Mouse (Mus musculus) midbrain, embryonic 14.5 days (tissue): ENCODE results near the gene 1700001C19Rik. TPM values are rescaled to one million over a fixed set of nuclear protein-coding genes. Genes with fewer than 3 reads are reported as not detected.

Experiments
- ATAC-seq: fragments of 200-750 bp; cut with Nextera tagmentation; 2 replicates; pipeline ENCODE4 v1.8.0; 2017; ENCODE audit warnings: moderate number of reproducible peaks, moderate library complexity; ENCODE audit not compliant: low FRiP score, low TSS enrichment
- DNase-seq: peaks from one replicate; pipeline ENCODE4 v3.0.0-alpha.2; 2015
- H3K27ac ChIP-seq: fragments of 300-500 bp; sonication (generic); replicated peaks from 2 replicates; pipeline ENCODE4 v1.5.1; 2014; ENCODE audit warnings: mild to moderate bottlenecking, low read depth, low read length, moderate library complexity
- H3K27me3 ChIP-seq: fragments of 300-500 bp; sonication (generic); 2 replicates; pipeline ENCODE4 v1.6.1; 2014; ENCODE audit warnings: low read length, control low read depth, mixed read lengths; ENCODE audit not compliant: control insufficient read depth, insufficient read depth
- H3K36me3 ChIP-seq: fragments of 300-500 bp; sonication (generic); 2 replicates; pipeline ENCODE4 v1.6.1; 2014; ENCODE audit warnings: low read length, control low read depth; ENCODE audit not compliant: control insufficient read depth, insufficient read depth
- H3K4me1 ChIP-seq: fragments of 300-500 bp; sonication (generic); 2 replicates; pipeline ENCODE4 v1.6.1; 2014; ENCODE audit warnings: mild to moderate bottlenecking, antibody characterized with exemption, low read length, control low read depth; ENCODE audit not compliant: control insufficient read depth, insufficient read depth
- H3K4me2 ChIP-seq: fragments of 300-500 bp; sonication (generic); 2 replicates; pipeline ENCODE4 v1.6.1; 2014; ENCODE audit warnings: mild to moderate bottlenecking, low read length, moderate library complexity
- H3K4me3 ChIP-seq: fragments of 300-500 bp; sonication (generic); replicated peaks from 2 replicates; pipeline ENCODE4 v1.5.1; 2014; ENCODE audit warnings: low read depth, low read length
- H3K9ac ChIP-seq: fragments of 300-500 bp; sonication (generic); replicated peaks from 2 replicates; pipeline ENCODE4 v1.6.1; 2014; ENCODE audit warnings: mild to moderate bottlenecking, low read length, moderate library complexity
- H3K9me3 ChIP-seq: fragments of 300-500 bp; sonication (generic); 2 replicates; pipeline ENCODE4 v1.6.1; 2016; ENCODE audit warnings: low read length, control low read depth, mixed read lengths; ENCODE audit not compliant: control insufficient read depth
- WGBS: fragments of 180-500 bp; shearing (Covaris S2); extraction: QIAGEN DNeasy Blood & Tissue Kit; methylation state at CpG from one replicate; pipeline ENCODE4 v1.1.7; 2014; 5-methylcytosine and 5-hydroxymethylcytosine counted together
- polyA plus RNA-seq: library from polyadenylated mRNA; unstranded; fragments of >200 nt; fragmentation: Nextera tagmentation; extraction: Ambion mirVana; gene quantifications from 2 replicates; pipeline ENCODE4 v1.2.1, GENCODE M21; 2014

1700001C19Rik gene
- polyA plus RNA-seq, result 0.72 and 0.76 TPM in 2 replicates

DNA sequence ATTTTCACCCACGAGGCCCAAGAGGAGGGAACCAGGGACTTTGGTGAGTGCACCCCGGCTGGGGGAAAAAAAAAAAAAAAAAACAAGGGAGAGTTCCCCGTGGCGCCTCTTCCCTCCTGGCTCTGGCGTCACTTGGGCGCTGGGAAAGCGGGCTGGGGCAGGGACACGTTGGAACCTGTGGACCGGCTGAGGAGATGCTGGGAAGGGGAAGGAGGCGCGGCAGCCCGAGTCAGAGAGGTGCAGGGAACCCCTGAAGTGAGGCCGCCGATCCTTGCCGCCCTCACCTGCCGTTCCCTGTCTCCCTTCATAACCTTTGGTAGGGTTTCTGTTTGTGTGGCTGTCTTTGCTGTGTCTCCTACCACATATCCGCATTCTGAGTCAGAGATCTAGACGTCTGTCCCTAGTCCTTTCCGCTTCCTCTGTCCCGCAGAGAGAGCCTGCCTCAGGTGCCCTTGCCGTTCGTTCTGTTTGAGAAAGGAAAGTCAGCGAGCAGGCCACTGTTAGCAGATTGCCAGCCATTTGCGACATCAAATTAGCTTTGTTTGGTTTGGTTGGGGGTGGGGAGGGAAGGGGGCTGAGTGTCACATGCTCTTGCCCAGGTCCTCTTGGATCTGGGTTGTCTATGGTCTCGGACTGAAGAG lies at the start of gene 1700001C19Rik:
Gene 1700001C19Rik (minus strand): TSS at position 470 of the 641 bp plus-strand sequence.
- H3K27ac ChIP-seq, result no peak within 1 kb of the TSS
- peaks cover 25% of the 10 kb centered on the region for H3K27me3 ChIP-seq
- WGBS, result 4% methylated on average over 25 of the region's 25 CpGs
- H3K4me3 ChIP-seq, result peak within 1 kb of the TSS; percentile 37
- peak within 1 kb of the TSS; percentile 42 for H3K9ac ChIP-seq
- H3K4me1 ChIP-seq, result 0 out of 2 replicates have a peak, but pooled peaks cover 14% of the 10 kb centered on the region
- DNase-seq (no peak), ATAC-seq (no peak)
- H3K4me2 ChIP-seq, result peak within 1 kb of the TSS; percentile 67
- H3K9me3 ChIP-seq, result no peaks in the 10 kb centered on the region
- H3K36me3 ChIP-seq, result no peaks in the 10 kb centered on the region

DNA sequence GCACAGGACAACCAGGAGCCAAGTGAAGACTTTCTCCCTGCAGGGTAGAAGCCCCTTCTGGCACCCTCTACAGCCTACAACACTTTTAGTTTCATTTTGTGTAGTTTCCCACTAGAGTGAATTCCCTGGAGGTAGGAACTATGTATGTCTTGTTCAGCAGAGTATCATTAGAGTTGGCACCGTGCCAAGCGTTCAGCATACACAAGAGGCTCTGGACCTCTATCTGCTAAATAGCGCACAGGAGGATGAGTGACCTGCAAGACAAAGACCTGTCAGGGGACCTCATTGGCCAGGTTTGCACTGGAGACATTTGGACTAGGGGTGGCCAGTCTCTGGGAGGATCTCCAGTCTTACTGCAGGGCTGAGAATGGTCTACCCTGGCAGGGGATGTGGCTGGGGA lies 48.6 kb upstream of the 1700001C19Rik start:
- Histone ChIP-seq H3K4me3 (no peak overlapping the region), H3K4me2 (no peak overlapping the region), H3K9ac (no peak overlapping the region), H3K27me3 (no peaks in the 10 kb centered on the region), H3K4me1 (no peaks in the 10 kb centered on the region), H3K9me3 (no peaks in the 10 kb centered on the region), H3K27ac (no peak overlapping the region), H3K36me3 (peaks cover 24% of the 10 kb centered on the region)
- DNase-seq (peak; percentile 51), ATAC-seq (no peak)
- WGBS, result 90% methylated on average over 3 of the region's 3 CpGs

- no peak overlapping the region for H3K9ac ChIP-seq
- H3K27me3 ChIP-seq, result no peaks in the 10 kb centered on the region
- ATAC-seq (no peak), DNase-seq (no peak)
- H3K4me2 ChIP-seq, result no peak overlapping the region
- WGBS, result 14% methylated on average over 3 of the region's 3 CpGs
- no peak overlapping the region for H3K27ac ChIP-seq
- peaks cover 17% of the 10 kb centered on the region for H3K36me3 ChIP-seq
- H3K9me3 ChIP-seq, result no peaks in the 10 kb centered on the region
- no peaks in the 10 kb centered on the region for H3K4me1 ChIP-seq
- no peak overlapping the region for H3K4me3 ChIP-seq
Observed at GRCm38 (mm10) chr17:47484993-47485392, 47.8 kb upstream of the 1700001C19Rik start.

DNA sequence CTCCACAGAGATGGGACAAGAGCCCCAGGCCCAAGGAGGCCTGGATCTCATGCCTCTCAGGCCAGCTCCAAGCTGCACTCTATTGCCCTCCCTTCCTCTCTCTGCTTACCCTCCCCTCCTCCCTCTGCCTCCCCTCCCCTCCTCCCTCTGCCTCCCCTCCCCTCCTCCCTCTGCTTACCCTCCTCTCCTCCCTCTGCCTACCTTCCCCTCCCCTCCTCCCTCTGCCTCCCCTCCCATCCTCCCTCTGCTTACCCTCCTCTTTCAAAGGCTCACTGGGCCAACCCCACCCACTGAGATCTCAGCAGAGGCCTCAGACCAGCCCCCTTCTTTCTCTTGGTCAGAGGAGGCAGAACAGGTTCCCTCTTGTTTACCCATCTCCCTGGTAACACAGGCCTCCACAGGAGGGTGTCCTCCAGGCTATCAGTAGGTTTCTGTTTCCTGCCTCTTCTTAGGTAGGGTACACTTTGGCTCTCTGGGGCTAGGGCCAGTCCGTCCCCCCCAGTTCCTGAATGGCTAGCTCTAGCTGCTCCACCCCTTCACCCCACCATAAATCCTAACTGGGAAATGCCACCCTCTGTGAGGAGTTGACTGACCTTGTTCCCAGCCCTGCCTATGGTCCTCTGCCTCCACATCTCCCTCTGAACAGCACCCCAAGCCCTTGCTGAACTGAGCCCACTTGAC lies 47.2 kb upstream of the 1700001C19Rik start:
- no peak overlapping the region for H3K9ac ChIP-seq
- no peaks in the 10 kb centered on the region for H3K9me3 ChIP-seq
- WGBS, result 30% methylated on average over 1 of the region's 1 CpGs
- H3K4me1 ChIP-seq, result no peaks in the 10 kb centered on the region
- DNase-seq, result no peak
- no peak overlapping the region for H3K4me2 ChIP-seq
- no peak overlapping the region for H3K4me3 ChIP-seq
- no peak overlapping the region for H3K27ac ChIP-seq
- ATAC-seq, result no peak
- peaks cover 11% of the 10 kb centered on the region for H3K36me3 ChIP-seq
- H3K27me3 ChIP-seq, result no peaks in the 10 kb centered on the region

- Histone ChIP-seq H3K4me1 (no peaks in the 10 kb centered on the region), H3K9me3 (no peaks in the 10 kb centered on the region), H3K4me3 (no peak overlapping the region), H3K9ac (no peak overlapping the region), H3K36me3 (no peaks in the 10 kb centered on the region), H3K4me2 (no peak overlapping the region), H3K27ac (no peak overlapping the region), H3K27me3 (no peaks in the 10 kb centered on the region)
- DNase-seq, result peak; percentile 73
- 34% methylated on average over 2 of the region's 2 CpGs for WGBS
- ATAC-seq, result no peak
Observed at GRCm38 (mm10) chr17:47482401-47482800, 45.2 kb upstream of the 1700001C19Rik start.

DNA sequence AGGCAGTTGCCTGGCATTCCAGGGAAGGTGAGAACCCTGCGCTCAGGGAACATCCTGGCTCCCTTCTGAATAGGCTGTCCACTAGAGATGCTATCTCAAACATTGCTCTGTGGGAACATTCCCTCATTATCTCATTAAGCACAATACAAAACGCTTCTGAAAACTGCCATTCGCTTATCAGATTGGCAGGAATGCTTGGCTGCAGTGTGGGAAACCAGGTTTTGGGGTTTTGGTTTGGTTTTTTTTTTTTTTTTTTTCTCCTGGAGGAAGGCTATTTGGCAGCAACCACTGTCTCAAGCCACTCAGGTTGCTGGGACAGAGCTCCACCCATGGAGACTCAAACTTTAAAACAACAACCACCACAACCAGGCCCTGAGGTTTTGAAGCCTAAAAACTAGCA lies 42.7 kb upstream of the 1700001C19Rik start:
- H3K9me3 ChIP-seq, result no peaks in the 10 kb centered on the region
- no peak overlapping the region for H3K4me3 ChIP-seq
- DNase-seq, result no peak
- H3K27ac ChIP-seq, result no peak overlapping the region
- 79% methylated on average over 3 of the region's 3 CpGs for WGBS
- ATAC-seq, result no peak
- H3K4me1 ChIP-seq, result no peaks in the 10 kb centered on the region
- no peak overlapping the region for H3K4me2 ChIP-seq
- H3K27me3 ChIP-seq, result no peaks in the 10 kb centered on the region
- no peaks in the 10 kb centered on the region for H3K36me3 ChIP-seq
- no peak overlapping the region for H3K9ac ChIP-seq

DNA sequence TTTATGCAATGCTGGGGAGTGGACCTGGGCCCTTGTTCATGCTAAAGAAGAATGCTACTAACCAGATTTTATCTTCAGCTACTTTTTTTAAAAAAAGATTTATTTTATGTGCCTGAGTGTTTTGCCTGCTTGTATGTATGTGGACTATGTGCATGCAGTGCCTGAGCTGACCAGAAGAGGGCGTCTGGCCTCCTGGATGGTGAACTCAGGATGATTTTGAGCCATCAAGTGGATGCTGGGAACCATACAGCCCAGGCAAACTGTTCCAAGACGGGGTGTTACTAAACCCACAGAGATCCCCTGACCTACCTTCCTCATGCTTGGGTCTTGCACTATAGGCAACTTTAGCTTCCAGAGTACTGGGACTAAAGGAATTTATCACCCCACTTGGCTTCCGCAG lies 38.5 kb upstream of the 1700001C19Rik start:
- Histone ChIP-seq H3K27ac (no peak overlapping the region), H3K27me3 (no peaks in the 10 kb centered on the region), H3K9ac (no peak overlapping the region), H3K4me1 (no peaks in the 10 kb centered on the region), H3K36me3 (no peaks in the 10 kb centered on the region), H3K4me3 (no peak overlapping the region), H3K9me3 (no peaks in the 10 kb centered on the region), H3K4me2 (no peak overlapping the region)
- WGBS, result 63% methylated on average over 3 of the region's 3 CpGs
- no peak for DNase-seq
- ATAC-seq, result no peak

- Histone ChIP-seq H3K4me3 (no peak overlapping the region), H3K36me3 (no peaks in the 10 kb centered on the region), H3K9ac (no peak overlapping the region), H3K27ac (no peak overlapping the region), H3K27me3 (no peaks in the 10 kb centered on the region), H3K4me1 (no peaks in the 10 kb centered on the region), H3K9me3 (no peaks in the 10 kb centered on the region), H3K4me2 (no peak overlapping the region)
- DNase-seq (no peak), ATAC-seq (no peak)
- WGBS, result 81% methylated on average over 4 of the region's 4 CpGs
Observed at GRCm38 (mm10) chr17:47475181-47475580, 38.0 kb upstream of the 1700001C19Rik start.

GRCm38 (mm10) chr17:47474250-47474649 lies 37.1 kb upstream of the 1700001C19Rik start:
- Histone ChIP-seq H3K9me3 (no peaks in the 10 kb centered on the region), H3K27ac (no peak overlapping the region), H3K9ac (no peak overlapping the region), H3K36me3 (no peaks in the 10 kb centered on the region), H3K4me2 (no peak overlapping the region), H3K27me3 (no peaks in the 10 kb centered on the region), H3K4me3 (no peak overlapping the region), H3K4me1 (no peaks in the 10 kb centered on the region)
- no peak for DNase-seq
- 84% methylated on average over 4 of the region's 4 CpGs for WGBS
- ATAC-seq, result no peak
